Mouse (Mus musculus): ENCODE data around the gene Mfrp.

Gene Mfrp

DNA sequence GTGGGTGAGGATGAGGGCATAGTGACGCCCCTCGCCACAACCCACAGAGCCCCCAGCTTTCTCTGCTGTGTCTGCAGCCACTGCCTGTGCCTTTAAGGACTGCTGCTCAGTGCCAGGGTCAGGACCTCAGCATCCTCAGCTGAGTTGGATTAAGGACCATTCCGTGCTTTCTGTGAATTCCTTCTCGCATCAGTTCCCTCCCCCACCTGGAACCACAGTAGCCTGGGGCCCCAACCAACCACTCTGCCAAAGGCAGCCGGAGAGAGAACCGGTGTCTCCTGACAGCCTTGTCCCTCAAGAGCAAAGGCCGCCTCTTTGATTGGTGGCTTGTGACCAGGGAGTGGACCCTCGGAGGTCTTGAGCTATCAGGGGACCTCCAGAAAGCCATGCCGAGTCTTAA lies at the start of gene Mfrp:
Gene Mfrp, plus strand, starts transcription at position 240 of the 400 bp plus-strand sequence.
- no peak for DNase-seq (ENCODE audit: low read depth, low spot score)

DNA sequence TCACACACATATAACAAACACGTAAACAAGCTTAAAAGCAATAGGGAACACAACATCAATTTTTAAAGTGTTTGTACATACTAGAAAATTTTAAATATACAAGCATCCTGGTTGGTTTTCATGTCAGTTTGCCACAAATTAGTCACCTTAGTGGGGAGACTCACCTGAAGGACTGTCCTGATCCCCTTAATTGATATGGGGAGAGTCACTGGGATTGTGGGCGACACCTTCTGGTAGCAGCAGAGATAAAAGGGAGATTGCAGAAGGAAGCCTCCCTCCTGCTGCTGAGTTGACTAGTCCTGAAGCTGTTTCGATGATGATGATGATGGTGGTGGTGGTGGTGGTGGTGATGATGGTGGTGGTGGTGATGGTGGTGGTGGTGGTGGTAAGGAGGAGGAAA lies 48.7 kb upstream of the Mfrp start:
- no peak for DNase-seq (ENCODE audit: low read depth, low spot score)

DNA sequence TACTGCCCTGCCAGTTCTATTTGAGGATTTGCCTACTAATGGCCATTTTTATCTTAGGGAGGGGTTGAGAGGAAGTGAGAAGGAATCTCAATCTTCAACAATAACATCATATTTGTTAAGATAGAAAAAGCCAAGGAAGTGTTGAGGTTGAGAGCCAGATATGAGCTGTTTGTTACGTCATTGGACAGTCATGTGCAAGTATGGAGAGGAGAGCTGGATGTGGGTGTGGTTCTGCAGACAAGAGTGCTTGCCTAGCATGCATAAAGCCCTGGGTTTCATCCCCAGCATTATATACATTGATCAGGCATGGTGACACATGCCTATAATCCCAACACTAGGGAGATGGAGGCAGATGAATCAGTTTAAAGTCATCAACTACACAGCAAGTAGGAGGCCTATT lies 47.6 kb upstream of the Mfrp start:
- no peak for DNase-seq (ENCODE audit: low read depth, low spot score)

DNA sequence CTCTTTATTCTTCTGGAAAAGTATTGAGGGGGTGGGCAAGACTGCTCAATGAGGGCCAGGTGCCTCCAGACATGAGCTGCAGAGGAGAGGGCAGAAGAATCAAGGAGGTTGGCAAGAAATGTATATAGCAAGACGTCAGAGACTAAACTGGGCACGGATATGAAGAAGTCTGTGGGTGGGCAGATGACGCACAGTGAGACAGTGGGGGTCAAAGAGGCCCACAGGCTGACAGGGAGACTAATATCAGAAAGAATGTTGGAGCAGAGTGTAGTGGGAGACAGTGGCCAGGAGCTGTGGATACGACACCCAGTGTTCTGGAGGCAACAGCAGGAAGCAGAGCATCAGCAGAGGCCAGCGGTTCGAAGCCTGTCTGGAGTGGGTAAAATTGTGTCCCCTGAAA lies 42.9 kb upstream of the Mfrp start:
- DNase-seq (ENCODE audit: low read depth, low spot score): no peak

- no peak for DNase-seq (ENCODE audit: low read depth, low spot score)
Observed at GRCm38 (mm10) chr9:44065177-44065576, 36.4 kb upstream of the Mfrp start.

DNA sequence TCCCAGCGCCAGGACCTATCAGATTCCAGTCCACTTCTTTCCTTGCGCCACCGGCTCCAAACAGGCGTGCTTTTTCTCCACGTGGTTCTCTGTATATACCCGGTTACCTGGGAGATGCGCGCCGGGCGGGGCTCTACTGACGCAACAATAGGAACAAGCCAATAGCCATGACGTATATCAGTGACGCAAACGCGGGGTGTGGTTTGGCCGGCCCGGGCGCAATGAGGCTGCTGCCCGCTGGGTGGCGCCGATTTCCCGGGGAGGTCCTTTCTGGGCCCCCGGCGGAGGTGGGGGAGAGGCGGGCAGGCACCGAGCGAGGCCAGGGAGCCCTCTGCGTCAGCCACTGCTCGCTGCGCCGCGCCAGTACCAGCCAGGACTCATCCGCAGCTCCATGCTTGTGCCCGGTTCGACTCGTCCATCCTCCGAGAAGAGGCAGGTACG lies 34.7 kb upstream of the Mfrp start, which contains the start of gene Usp2:
Gene Usp2, plus strand, starts transcription at position 237 of the 441 bp plus-strand sequence.
- DNase-seq (ENCODE audit: low read depth, low spot score): peak; percentile 98

- no peak for DNase-seq (ENCODE audit: low read depth, low spot score)
Observed at GRCm38 (mm10) chr9:44067241-44067959, 34.1 kb upstream of the Mfrp start.

GRCm38 (mm10) chr9:44067960-44068330 lies 33.6 kb upstream of the Mfrp start:
- no peak for DNase-seq (ENCODE audit: low read depth, low spot score)

- DNase-seq (ENCODE audit: low read depth, low spot score): peak; percentile 80
Observed at GRCm38 (mm10) chr9:44069252-44069651, 32.3 kb upstream of the Mfrp start.

DNA sequence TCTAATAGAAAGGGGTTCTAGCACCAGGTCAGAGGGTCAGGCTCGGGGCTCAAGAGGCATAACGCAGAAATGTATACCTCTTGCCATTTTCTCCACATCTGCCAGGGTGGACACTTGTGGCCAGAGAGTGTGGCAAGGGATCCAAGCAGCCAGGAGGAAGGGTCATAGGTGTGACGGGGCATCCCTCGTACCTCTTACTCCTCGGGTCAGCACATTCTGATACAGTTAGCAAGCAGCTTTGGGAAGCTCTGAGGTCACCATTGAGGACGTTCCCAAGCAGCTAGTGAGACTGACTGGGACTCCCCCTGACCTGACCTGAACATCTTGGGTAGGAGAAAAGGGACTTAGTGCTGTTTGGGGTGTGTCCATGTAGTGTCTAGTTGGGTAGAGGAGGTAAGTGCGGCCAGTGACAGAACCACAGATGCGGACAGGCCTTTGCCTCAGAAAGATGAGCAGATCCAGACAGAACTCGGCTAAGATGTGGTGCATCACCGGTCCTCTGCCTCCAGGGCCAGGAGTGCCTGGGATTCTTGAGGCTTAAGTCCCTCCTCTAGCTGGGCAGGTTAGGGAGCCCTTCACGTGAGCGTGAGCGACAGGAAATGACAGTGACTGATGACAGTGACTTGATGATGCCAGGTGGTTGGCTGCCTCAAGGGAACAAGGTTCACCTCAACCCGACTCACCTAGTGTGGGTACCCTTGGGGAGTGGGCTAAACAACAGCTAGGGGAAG lies 31.3 kb upstream of the Mfrp start:
- peak; percentile 83 for DNase-seq (ENCODE audit: low read depth, low spot score)

GRCm38 (mm10) chr9:44070844-44071231 lies 30.7 kb upstream of the Mfrp start:
- DNase-seq (ENCODE audit: low read depth, low spot score): peak; percentile 72

GRCm38 (mm10) chr9:44071914-44072598 lies 29.5 kb upstream of the Mfrp start:
- peak; percentile 56 for DNase-seq (ENCODE audit: low read depth, low spot score)

DNA sequence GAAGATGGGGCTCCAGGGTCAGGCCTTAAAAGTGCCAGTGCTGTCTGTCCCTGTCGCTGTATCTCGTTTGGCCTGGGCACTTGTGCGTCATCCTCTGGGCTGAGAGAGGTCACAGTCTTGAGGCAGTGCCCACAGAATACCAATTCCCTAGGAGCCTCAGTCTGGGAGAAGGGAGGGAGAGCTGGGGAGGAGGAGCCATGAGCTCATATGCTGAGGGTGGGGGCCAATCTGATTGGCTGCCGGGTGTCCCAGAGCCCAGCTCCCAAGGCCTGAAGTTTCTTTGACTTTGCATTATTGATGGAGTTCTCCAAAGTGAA lies 29.0 kb upstream of the Mfrp start:
- peak; percentile 96 for DNase-seq (ENCODE audit: low read depth, low spot score)

DNA sequence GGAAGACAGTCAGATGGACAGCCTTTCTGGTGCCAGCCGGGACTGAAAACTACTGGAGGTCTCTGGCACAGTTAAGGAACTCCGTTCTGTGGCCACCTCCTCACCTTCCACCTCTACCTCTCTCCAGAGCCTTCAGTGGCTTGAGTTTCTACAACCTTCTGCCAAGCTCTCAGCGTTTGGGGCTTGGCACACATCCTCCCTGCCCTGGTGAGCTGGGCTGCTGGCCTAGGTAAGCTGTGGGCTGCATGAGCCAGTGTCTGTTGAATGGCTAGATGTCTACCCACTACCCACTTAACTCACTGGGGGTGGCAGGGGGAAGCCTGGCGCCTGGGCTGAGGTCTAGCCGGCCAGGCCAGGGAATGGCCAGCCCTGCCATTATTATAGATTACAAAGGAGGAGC lies 28.4 kb upstream of the Mfrp start:
- peak; percentile 72 for DNase-seq (ENCODE audit: low read depth, low spot score)

DNA sequence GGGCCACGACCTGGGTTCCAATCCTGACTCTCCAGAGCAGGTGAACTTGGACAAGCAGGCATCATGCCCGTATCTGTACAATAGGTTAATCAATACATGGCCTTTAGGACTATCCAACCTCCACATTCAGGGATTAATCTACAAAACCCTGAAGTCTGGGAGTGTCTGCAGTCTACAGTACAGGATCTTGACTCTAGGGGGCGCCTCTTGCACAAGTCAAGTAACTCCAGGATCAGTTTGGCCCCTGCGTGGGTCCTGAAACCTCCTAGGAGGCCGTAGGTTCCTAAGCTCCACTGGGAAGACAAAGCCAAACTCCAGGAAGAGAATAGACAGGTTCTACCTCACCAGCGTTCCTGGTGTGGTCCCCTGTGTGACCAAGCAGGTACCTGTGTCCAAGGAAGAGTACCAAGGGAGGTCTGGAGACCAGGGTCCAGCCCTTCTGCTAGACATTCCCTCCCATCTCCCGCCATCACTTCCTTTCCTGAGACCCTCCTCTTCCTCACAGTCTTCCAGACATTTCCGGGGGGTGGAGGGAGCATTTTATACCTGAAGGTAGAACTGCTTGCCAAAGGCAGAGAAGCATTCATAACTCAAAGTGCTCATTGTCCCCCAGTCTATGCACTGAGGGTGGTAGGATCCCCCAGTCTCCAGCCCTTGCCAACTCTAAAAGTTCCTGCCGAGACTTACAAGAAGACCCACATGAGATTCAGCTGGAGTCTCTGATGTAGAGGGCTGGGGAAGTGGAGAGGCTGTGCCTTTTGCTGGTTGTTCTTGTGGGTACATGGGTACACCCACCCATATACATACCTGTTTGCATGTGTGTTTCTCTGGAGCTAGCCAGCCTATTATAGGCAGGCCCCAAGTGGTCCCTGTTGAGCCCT lies 26.9 kb upstream of the Mfrp start:
- DNase-seq (ENCODE audit: low read depth, low spot score): peak; percentile 66

DNA sequence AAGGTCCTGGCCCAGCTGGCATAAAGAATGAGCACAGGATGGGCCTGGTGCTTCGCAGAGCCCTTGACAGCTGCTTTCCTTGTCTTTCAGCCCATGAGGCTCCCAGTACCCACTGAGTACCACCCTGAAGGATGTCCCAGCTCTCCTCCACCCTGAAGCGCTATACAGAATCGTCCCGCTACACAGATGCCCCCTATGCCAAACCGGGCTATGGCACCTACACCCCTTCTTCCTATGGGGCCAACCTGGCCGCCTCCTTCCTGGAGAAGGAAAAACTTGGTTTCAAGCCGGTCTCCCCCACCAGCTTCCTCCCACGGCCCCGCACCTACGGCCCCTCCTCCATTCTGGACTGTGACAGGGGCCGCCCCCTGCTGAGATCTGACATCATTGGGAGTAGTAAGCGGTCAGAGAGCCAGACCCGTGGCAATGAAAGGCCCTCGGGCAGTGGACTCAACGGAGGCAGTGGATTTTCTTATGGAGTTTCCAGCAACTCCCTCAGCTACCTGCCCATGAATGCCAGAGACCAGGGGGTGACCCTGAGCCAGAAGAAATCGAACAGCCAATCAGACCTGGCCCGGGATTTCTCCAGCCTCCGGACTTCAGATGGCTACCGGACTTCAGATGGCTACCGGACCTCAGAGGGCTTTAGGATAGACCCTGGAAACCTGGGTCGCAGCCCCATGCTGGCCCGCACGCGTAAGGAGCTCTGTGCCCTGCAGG lies 26.1 kb upstream of the Mfrp start:
- DNase-seq (ENCODE audit: low read depth, low spot score): peak; percentile 13

DNA sequence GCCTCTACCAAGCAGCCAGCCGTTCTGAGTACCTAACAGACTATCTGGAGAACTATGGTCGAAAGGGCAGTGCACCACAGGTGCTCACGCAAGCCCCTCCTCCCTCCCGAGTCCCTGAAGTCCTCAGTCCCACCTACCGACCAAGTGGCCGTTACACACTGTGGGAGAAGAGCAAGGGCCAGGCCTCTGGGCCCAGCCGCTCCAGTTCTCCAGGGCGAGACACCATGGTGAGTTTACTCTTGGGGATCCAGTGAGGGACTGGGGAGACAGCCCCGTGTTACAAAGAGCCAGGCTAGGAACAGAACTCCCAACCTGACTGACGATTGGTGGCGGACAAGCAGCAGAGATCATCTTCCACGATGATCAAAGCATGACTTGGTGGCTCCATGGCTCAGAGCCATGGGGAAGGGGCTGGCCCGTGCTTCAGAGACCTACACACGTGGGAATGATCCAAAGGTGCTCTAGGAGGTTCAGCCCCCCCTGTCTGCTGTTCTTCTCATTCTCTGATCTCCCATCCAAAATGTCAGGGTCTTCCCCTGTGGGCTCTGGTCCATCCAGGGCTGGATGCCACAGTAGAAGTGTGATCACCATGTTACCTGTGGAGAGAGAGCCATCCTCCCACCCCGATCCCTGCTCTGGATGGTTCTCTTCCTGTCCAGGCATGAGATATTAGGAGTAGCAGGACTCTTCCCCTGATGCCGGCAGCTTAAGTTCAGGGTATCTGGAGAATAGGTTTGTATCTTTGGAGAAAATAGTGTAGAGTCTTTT lies 25.3 kb upstream of the Mfrp start:
- DNase-seq (ENCODE audit: low read depth, low spot score): peak; percentile 10

- peak; percentile 93 for DNase-seq (ENCODE audit: low read depth, low spot score)
Observed at GRCm38 (mm10) chr9:44076764-44077120, 24.8 kb upstream of the Mfrp start.

GRCm38 (mm10) chr9:44077266-44077910 lies 24.1 kb upstream of the Mfrp start:
- DNase-seq (ENCODE audit: low read depth, low spot score): peak; percentile 44

All from skeletal muscle tissue, adult 2 months (tissue).